Mouse (Mus musculus) heart, postnatal 0 days (tissue): ENCODE data around the gene L1cam.

Experiments used
- CTCF ChIP-seq: IDR thresholded peaks from 2 replicates; pipeline ENCODE4 v1.5.1; 2016; ENCODE audit warnings: antibody characterized with exemption, control low read depth, low read depth
- EP300 ChIP-seq: IDR thresholded peaks from 2 replicates; pipeline ENCODE4 v1.6.1; 2016; ENCODE audit warnings: antibody characterized with exemption, low read depth

DNA sequence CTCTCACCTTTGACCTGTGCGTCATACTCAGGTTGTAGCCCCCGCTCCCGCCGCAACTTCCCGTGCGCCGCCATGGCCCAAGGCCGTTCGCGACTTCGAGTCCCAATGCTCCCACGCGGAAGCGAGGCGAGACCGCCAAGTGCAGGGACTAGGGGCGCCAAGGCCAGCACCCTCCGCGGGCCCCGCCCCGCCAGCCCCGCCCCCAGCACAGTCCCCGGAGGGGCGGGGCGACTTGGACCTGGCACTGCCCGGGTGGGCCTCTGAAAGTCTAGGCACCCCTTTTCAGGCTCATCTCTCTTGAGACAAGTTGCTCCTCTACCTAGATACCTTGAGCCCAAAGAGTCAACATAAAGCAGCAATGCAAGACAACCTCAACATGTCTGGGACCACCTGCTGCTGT lies 15.3 kb upstream of the L1cam start:
- TF ChIP-seq CTCF = no peak
- no peak for TF ChIP-seq EP300
